In the genomic region with DNA sequence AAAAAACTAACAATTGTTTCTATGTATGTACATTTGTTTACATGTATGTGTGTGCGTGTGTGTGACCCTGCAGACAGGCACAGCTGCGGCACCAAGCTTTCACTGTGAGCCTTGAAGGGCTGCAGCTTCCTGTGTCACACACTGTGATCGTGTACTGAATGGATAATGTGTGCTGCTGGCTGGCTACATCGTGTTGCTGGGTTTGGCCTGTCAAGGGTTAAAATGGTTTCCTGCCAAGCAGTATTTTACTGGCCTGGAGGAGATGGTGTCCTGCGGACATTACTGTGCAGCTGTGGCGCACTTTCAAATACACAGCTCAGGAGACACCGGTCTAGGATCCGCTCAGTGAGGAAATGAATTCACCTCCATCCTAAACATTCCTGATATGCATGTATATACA, we compare ENCODE assay signal across 8 mouse cellular contexts. TPM values are rescaled to one million over a fixed set of nuclear protein-coding genes. Genes with fewer than 3 reads are reported as not detected.
A peak's percentile ranks its signal among the peaks of the same experiment; 100 is the strongest.
DNase-seq lines count a peak whose midpoint lies in the region; ATAC-seq lines count a peak whose summit lies in the region.
"Had no signal": no experiment of that assay in that cellular context is flagged by ENCODE, and none has a peak within 500 bp of the region (broad histone marks: within the 10 kb centered on the region; RNA-seq: fewer than 3 reads in every experiment).

No protein-coding gene starts in this region.

- WGBS in embryonic facial prominence, embryonic 12.5 days, result 23% methylated on average over 8 of the region's 8 CpGs
- 7% methylated on average over 8 of the region's 8 CpGs for WGBS in neural tube, embryonic 15.5 days

- H3K27me3 ChIP-seq in embryonic facial prominence, embryonic 12.5 days, result peaks cover 5% of the 10 kb centered on the region; the same call in 1 of the 2 replicates
- no peaks in the 10 kb centered on the region for H3K27me3 ChIP-seq in neural tube, embryonic 15.5 days (replicated peaks)

- H3K4me2 ChIP-seq in embryonic facial prominence, embryonic 12.5 days (replicated peaks), result no peak overlapping the region
- peak overlapping the region; percentile 39 for H3K4me2 ChIP-seq in neural tube, embryonic 15.5 days

- H3K4me3 ChIP-seq in embryonic facial prominence, embryonic 12.5 days, result no peak overlapping the region
- no peak overlapping the region for H3K4me3 ChIP-seq in neural tube, embryonic 15.5 days (replicated peaks)
- H3K4me3 ChIP-seq: myocyte had no signal

- 0 out of 2 replicates have a peak, but pooled peaks have one; percentile 23 for ATAC-seq in embryonic facial prominence, embryonic 12.5 days (ENCODE audit: insufficient number of reproducible peaks, insufficient read depth, low FRiP score, low TSS enrichment)
- ATAC-seq in neural tube, embryonic 15.5 days (ENCODE audit: low FRiP score), result peak; percentile 77

- H3K4me1 ChIP-seq in embryonic facial prominence, embryonic 12.5 days, result no peaks in the 10 kb centered on the region
- 0 out of 2 replicates have a peak, but pooled peaks cover 3% of the 10 kb centered on the region for H3K4me1 ChIP-seq in neural tube, embryonic 15.5 days

- peak; percentile 51 for DNase-seq in right cerebral cortex, adult 18-20 months
- no peak for DNase-seq in right cerebral cortex, postnatal 14 days
- peak; percentile 63 to 69 for DNase-seq in layer of hippocampus, postnatal 10 days (ENCODE audit: low spot score in 2 of 2)
- DNase-seq in gastrocnemius, adult 18-20 months (ENCODE audit: low spot score), result no peak
- no peak for DNase-seq in kidney, adult 11 months

- no peak overlapping the region for H3K9ac ChIP-seq in embryonic facial prominence, embryonic 12.5 days
- H3K9ac ChIP-seq in neural tube, embryonic 15.5 days (replicated peaks), result no peak overlapping the region

- H3K36me3 ChIP-seq in embryonic facial prominence, embryonic 12.5 days, result no peaks in the 10 kb centered on the region
- H3K36me3 ChIP-seq in neural tube, embryonic 15.5 days, result peaks cover 7% of the 10 kb centered on the region

- peaks cover 17% of the 10 kb centered on the region for H3K9me3 ChIP-seq in embryonic facial prominence, embryonic 12.5 days
- H3K9me3 ChIP-seq in neural tube, embryonic 15.5 days (replicated peaks), result peaks cover 4% of the 10 kb centered on the region

- H3K27ac ChIP-seq in embryonic facial prominence, embryonic 12.5 days, result no peak overlapping the region
- H3K27ac ChIP-seq in neural tube, embryonic 15.5 days (replicated peaks), result peak overlapping the region; percentile 70

RNA-seq across cellular contexts. Expression of a gene that starts 3.7 kb away (rescaled TPM):
- 4.7 and 5.9 TPM in 2 replicates for polyA plus RNA-seq in embryonic facial prominence, embryonic 12.5 days (2016; fragmentation: Nextera tagmentation; extraction: Ambion mirVana)
- total RNA-seq in layer of hippocampus, postnatal 10 days (2021), result 100 to 1,000 TPM; 186 to 199 TPM
- 485 and 560 TPM in 2 replicates for polyA plus RNA-seq in neural tube, embryonic 15.5 days (2015; fragmentation: Nextera tagmentation; extraction: Ambion mirVana)
- under 1 TPM; 0.17 to 0.50 TPM for total RNA-seq in gastrocnemius, adult 18-20 months (2021)

Comparison
In these comparisons a context has a peak if more than half of its experiments do, and no peak if none do; other contexts are left out.
1. DNase-seq: peak in right cerebral cortex, adult 18-20 months (single experiment) and layer of hippocampus, postnatal 10 days (2 of 2); none in right cerebral cortex, postnatal 14 days (single experiment), gastrocnemius, adult 18-20 months (single experiment) and kidney, adult 11 months (single experiment).
2. RNA of a gene that starts 3.7 kb away (total RNA-seq): 186 to 199 TPM in layer of hippocampus, postnatal 10 days; 0.17 to 0.50 TPM in gastrocnemius, adult 18-20 months; every median in the first group is over 100 times any median in the second.